Mouse (Mus musculus) ES-Bruce4 (cell line): ENCODE results near the gene Sgk1. TPM values are rescaled to one million over a fixed set of nuclear protein-coding genes. Genes with fewer than 3 reads are reported as not detected.

ENCODE experiments used
- H3K27ac ChIP-seq: 2 replicates; pipeline ENCODE4 v1.5.1; 2012; ENCODE audit warnings: low read length, inconsistent platforms; ENCODE audit not compliant: insufficient read depth
- H3K27me3 ChIP-seq: 2 replicates; pipeline ENCODE4 v1.6.1; 2012; ENCODE audit warnings: mild to moderate bottlenecking, low read length, inconsistent platforms; ENCODE audit not compliant: control insufficient read depth, poor library complexity, insufficient read depth, severe bottlenecking
- H3K36me3 ChIP-seq: 2 replicates; pipeline ENCODE4 v1.6.1; 2012; ENCODE audit warnings: inconsistent platforms, mild to moderate bottlenecking, low read length, moderate library complexity; ENCODE audit not compliant: control insufficient read depth, poor library complexity, insufficient read depth, severe bottlenecking
- H3K4me1 ChIP-seq: one replicate; pipeline ENCODE4 v1.8.1; 2011; ENCODE audit warnings: low read length; ENCODE audit not compliant: control insufficient read depth, insufficient read depth
- H3K4me3 ChIP-seq: 2 replicates; pipeline ENCODE4 v1.5.1; 2011; ENCODE audit warnings: low read depth, mild to moderate bottlenecking, low read length
- H3K9ac ChIP-seq: 2 replicates; pipeline ENCODE4 v1.6.1; 2012; ENCODE audit warnings: low read depth, mild to moderate bottlenecking, inconsistent platforms; ENCODE audit not compliant: poor library complexity, severe bottlenecking
- H3K9me3 ChIP-seq: replicated peaks from 2 replicates; pipeline ENCODE4 v1.6.1; 2012; ENCODE audit warnings: mild to moderate bottlenecking, low read length, inconsistent platforms; ENCODE audit not compliant: control insufficient read depth, poor library complexity, insufficient read depth, severe bottlenecking
- CTCF ChIP-seq: IDR thresholded peaks from one replicate; pipeline ENCODE4 v1.8.1; 2011; ENCODE audit warnings: low read depth, low read length
- EP300 ChIP-seq: IDR thresholded peaks from 2 replicates; pipeline ENCODE4 v1.6.1; 2011; ENCODE audit warnings: low read depth, low read length; ENCODE audit not compliant: insufficient read depth
- POLR2A ChIP-seq: IDR thresholded peaks from one replicate; pipeline ENCODE4 v1.8.1; 2011; ENCODE audit warnings: low read length; ENCODE audit not compliant: insufficient read depth
- polyA plus RNA-seq: library from polyadenylated mRNA; stranded (reverse); fragments of >200 nt; gene quantifications from 2 replicates; pipeline ENCODE4 v1.2.4, GENCODE M21; 2011; ENCODE audit warnings: low read depth; ENCODE audit not compliant: missing spikeins, insufficient read depth, insufficient read length

Gene Sgk1
- polyA plus RNA-seq, 1 experiment, result 386 TPM

GRCm38 (mm10) chr10:21988489-21988888, 106.5 kb downstream of the Sgk1 start:
- no peak overlapping the region for H3K9ac ChIP-seq
- H3K27me3 ChIP-seq, result no peaks in the 10 kb centered on the region
- no peak overlapping the region for H3K4me3 ChIP-seq
- H3K9me3 ChIP-seq, result no peaks in the 10 kb centered on the region
- peaks cover 5% of the 10 kb centered on the region for H3K36me3 ChIP-seq
- peak overlapping the region; percentile 99 for H3K27ac ChIP-seq
- H3K4me1 ChIP-seq, result peaks cover 2% of the 10 kb centered on the region
- TF ChIP-seq POLR2A, result no peak
- no peak for TF ChIP-seq CTCF
- TF ChIP-seq EP300, result peak; percentile 92

GRCm38 (mm10) chr10:21991351-21991840, 109.4 kb downstream of the Sgk1 start:
- peaks cover 17% of the 10 kb centered on the region for H3K36me3 ChIP-seq
- H3K4me1 ChIP-seq, result peaks cover 2% of the 10 kb centered on the region
- H3K27ac ChIP-seq, result peak overlapping the region; percentile 90
- peak overlapping the region; percentile 94 for H3K9ac ChIP-seq
- H3K9me3 ChIP-seq, result no peaks in the 10 kb centered on the region
- TF ChIP-seq EP300 (peak; percentile 73), CTCF (peak; percentile 67), POLR2A (no peak)
- no peaks in the 10 kb centered on the region for H3K27me3 ChIP-seq
- peak overlapping the region; percentile 58 for H3K4me3 ChIP-seq

- H3K4me3 ChIP-seq, result peak overlapping the region; percentile 58
- peaks cover 21% of the 10 kb centered on the region for H3K36me3 ChIP-seq
- H3K4me1 ChIP-seq, result peaks cover 2% of the 10 kb centered on the region
- H3K9me3 ChIP-seq, result no peaks in the 10 kb centered on the region
- peak overlapping the region; percentile 78 for H3K27ac ChIP-seq
- TF ChIP-seq POLR2A (no peak), EP300 (0 out of 2 replicates have a peak, but pooled peaks have one; percentile 40)
- H3K9ac ChIP-seq, result peak overlapping the region; percentile 94
- no peaks in the 10 kb centered on the region for H3K27me3 ChIP-seq
Observed at GRCm38 (mm10) chr10:21991986-21992833, 110.2 kb downstream of the Sgk1 start.

- H3K36me3 ChIP-seq, result peaks cover 28% of the 10 kb centered on the region
- H3K9me3 ChIP-seq, result no peaks in the 10 kb centered on the region
- peak overlapping the region; percentile 78 for H3K27ac ChIP-seq
- no peaks in the 10 kb centered on the region for H3K27me3 ChIP-seq
- peak overlapping the region; percentile 68 for H3K4me3 ChIP-seq
- H3K9ac ChIP-seq, result peak overlapping the region; percentile 94
- TF ChIP-seq EP300 (peak; percentile 32; the same call in 1 of the 2 replicates), POLR2A (no peak), CTCF (peak; percentile 47)
- H3K4me1 ChIP-seq, result no peaks in the 10 kb centered on the region
Observed at GRCm38 (mm10) chr10:21992834-21993514, 111.0 kb downstream of the Sgk1 start.

- no peaks in the 10 kb centered on the region for H3K9me3 ChIP-seq
- H3K27me3 ChIP-seq, result no peaks in the 10 kb centered on the region
- H3K27ac ChIP-seq, result peak overlapping the region; percentile 51
- TF ChIP-seq CTCF, result no peak
- TF ChIP-seq POLR2A, result no peak
- TF ChIP-seq EP300, result no peak
- peak overlapping the region; percentile 83 for H3K4me3 ChIP-seq
- H3K4me1 ChIP-seq, result no peaks in the 10 kb centered on the region
- H3K36me3 ChIP-seq, result peaks cover 36% of the 10 kb centered on the region
- peak overlapping the region; percentile 94 for H3K9ac ChIP-seq
Observed at GRCm38 (mm10) chr10:21993515-21994373, 111.8 kb downstream of the Sgk1 start.
